Mouse (Mus musculus): Measurements from ENCODE around the gene Agap1.

Agap1 gene

DNA sequence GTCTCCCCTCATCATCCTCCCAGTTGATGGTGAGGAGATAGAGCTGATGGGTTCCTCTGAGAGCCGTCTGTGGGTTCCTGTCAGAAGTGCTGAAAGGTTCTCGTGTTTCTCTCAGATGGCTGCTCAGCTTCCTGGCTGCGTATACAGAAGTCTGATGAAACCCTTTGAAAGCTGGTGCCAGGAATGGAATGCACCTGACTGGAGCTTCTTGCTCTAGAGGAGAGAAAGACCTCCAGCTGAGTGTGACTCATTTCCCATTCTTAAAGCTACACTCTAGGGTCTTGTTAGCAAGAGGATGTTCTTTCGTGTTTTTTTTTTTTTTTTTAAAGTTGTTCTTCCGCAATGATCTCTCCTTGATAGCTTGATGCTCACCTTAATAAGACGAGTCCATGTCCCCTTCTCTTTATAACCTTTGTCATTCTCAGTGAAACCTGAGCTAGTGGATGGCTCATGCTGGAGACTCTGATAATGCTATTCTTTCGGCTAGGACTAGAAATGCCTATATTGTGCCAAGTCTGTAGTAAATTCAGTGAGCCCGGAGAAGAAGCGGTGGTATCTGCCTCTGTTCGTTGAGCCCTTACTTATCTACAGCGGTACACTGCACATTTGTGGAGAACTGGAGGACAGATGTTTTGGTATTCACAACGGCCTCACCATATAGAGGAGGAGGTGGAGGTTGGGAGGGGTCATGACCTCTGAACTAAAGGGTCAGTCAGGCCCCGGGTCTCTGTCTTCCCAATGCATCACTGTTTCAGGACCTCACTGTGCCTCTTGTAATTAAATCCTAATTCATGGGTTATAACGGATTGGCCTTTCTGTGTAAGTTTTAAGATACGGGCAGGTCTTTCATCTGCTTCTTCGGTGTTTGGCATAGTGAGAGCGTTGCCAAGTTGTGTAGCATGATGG lies 2.8 kb downstream of the Agap1 start:
- no peak for DNase-seq (ENCODE audit: low spot score)

DNA sequence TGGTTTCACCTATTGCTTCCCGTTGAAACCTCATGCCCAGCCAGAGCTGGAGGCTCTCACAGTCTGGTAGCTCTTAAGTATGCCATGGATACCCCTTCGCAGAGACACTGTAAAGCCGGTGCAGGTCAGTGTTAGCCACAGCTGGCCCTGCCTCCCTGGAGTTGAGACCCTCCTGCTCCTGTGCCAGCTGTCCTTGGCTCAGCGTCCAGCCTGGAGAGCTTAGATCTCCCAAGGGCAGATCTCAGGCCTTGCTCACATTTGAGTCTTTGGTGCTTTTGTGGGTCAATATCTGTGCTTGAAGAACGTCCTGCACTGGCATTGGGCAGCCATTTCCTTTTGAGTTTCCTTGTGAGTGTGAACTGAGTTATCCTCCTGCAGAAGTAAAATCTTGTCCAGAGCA lies 7.3 kb downstream of the Agap1 start:
- no peak for DNase-seq (ENCODE audit: low spot score)

DNA sequence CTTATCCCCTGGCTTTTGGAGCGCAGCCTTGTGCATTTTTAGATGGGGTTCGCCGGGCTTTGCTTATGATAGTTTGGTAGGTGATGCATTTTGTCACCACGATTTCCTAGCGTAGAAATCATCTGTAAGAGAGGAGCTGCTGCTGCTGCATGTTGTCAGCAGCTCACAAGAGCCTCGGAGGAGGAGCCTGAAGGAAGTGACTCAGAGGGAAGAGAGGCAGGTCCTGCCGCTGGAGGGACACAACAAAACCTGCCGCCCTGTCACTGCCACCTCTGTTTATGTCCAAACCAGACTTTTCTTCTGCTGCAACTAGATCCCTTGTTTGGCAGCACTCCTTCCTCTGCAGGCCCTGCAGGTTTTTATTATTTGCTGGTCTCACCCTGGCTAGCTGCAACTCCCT lies 8.5 kb downstream of the Agap1 start:
- DNase-seq (ENCODE audit: low spot score), result no peak

GRCm38 (mm10) chr1:89465417-89466002 lies 10.9 kb downstream of the Agap1 start:
- no peak for DNase-seq (ENCODE audit: low spot score)

GRCm38 (mm10) chr1:89467321-89468069 lies 12.9 kb downstream of the Agap1 start:
- DNase-seq (ENCODE audit: low spot score), result no peak

DNA sequence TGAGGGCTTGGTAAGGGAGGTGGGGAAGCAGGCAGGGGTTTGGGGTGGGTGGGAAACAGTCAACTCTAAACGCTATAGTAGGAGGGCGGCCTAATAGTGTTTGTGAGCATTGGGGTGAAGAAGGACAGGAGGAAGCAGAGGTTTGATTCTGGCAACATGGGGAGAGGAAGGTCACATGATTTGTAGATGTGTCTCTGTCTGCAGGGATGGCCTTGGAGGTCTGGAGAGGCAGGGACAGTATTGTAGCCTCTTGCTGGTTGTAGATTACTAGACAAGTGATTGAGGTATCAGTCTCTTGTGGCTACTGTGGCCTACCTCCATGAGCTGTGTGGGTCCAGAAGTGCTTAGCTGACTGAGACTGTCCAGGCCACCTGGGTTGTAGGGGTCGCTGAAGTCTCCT lies 13.5 kb downstream of the Agap1 start:
- DNase-seq (ENCODE audit: low spot score), result no peak

DNA sequence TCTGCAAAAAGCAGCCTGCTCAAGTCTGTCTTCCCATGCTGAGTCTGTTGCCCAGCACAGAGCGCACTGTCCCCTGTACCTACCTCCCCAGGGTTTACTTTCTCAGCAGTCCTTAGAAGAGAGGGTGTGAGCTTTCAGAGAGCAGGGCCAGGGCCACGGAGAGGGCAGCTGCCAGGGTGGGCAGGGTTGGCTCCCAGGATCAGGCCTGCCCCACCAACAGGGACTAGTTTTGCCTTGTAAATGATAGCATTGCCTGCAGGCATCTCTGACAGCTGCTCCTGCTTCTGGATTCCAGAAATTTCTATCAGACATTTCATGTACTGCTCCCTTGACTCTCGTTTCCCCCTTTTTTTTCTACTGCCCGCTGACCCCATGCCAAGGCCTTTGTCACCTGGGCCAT lies 16.8 kb downstream of the Agap1 start:
- DNase-seq (ENCODE audit: low spot score), result no peak

DNA sequence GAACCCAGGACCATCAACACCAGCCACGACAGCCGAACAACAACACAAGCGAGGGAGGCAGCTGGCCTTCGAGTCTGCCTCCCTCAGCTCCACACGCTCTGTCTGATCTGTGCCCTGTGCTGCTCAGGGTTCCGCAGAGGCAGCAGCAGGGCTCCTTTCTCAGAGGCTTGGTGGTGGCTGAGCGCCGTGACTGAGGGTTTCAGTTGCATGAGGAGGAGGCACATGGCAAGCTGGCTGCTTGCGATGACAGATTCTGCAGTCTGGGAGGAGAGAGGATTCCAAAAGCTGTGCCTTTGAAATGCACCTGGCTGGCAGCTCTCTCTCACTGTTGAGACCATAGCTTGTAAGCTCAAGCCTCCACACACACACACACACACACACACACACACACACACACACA lies 17.3 kb downstream of the Agap1 start:
- no peak for DNase-seq (ENCODE audit: low spot score)

GRCm38 (mm10) chr1:89473946-89474345 lies 19.3 kb downstream of the Agap1 start:
- DNase-seq (ENCODE audit: low spot score), result no peak

- DNase-seq (ENCODE audit: low spot score), result no peak
Observed at GRCm38 (mm10) chr1:89474853-89475252, 20.2 kb downstream of the Agap1 start.

- DNase-seq (ENCODE audit: low spot score), result no peak
Observed at GRCm38 (mm10) chr1:89477033-89477432, 22.4 kb downstream of the Agap1 start.

- no peak for DNase-seq (ENCODE audit: low spot score)
Observed at GRCm38 (mm10) chr1:89478571-89479460, 24.2 kb downstream of the Agap1 start.

- no peak for DNase-seq (ENCODE audit: low spot score)
Observed at GRCm38 (mm10) chr1:89481154-89481553, 26.5 kb downstream of the Agap1 start.

DNA sequence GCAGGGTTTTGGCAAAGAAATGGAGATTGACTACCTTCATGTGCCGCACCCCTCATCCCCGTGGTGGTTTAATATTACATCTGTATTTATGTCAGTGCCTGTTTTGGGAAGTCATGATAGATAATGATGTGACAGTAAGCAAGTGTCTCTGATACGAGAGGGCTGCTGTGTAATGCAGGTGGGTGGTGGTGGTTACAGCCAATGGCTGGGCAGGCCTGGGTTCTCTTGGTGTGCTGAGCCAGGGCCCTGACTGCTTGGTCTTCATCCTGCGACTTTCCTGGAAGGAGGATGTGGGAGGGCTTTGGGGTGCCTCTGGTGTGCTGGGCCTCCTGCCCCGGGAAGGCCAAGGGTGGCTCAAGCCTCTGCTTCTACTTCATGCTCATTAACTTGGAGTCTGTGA lies 28.2 kb downstream of the Agap1 start:
- DNase-seq (ENCODE audit: low spot score), result no peak

DNA sequence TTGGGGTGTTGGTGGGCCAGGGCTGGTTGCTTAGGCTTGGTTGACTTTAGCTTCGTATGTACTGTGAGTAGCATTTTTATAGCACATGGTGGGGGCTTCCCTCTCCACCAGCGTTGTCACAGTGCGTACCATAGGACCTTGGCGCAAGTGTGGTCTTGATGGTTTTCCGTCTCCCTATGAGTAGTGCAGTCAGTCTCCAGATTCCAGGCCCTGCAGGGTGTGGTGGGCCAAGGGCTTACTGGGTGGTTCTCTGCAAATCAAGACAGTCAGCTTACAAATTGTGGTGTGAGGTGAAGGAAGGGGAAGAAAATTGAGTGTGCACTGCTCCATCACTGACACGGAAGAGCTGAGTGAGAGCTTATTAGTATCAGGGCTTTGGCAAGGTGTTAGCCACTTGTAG lies 32.3 kb downstream of the Agap1 start:
- DNase-seq (ENCODE audit: low spot score), result no peak

- DNase-seq (ENCODE audit: low spot score), result no peak
Observed at GRCm38 (mm10) chr1:89489111-89489971, 34.7 kb downstream of the Agap1 start.

DNA sequence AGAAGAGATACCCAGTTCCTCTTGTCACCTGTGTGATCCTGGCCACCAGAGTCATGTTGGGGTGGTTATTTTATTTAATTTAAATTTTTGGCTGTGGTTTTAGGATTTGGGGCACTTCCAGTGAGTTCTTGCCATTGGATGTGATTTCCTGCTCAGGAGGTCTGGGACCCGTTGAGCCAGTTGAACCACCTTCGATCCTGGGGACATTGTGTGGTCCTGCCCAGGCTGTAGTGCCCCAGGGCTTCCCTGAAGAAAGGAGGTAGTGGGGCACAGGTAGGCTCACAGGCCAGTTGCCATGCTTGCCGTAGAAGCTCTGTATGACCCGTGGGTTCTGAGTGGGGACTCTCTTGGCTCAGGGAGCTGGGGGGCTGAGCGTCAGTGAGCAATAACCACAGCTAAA lies 38.6 kb downstream of the Agap1 start:
- DNase-seq (ENCODE audit: low spot score), result no peak

DNA sequence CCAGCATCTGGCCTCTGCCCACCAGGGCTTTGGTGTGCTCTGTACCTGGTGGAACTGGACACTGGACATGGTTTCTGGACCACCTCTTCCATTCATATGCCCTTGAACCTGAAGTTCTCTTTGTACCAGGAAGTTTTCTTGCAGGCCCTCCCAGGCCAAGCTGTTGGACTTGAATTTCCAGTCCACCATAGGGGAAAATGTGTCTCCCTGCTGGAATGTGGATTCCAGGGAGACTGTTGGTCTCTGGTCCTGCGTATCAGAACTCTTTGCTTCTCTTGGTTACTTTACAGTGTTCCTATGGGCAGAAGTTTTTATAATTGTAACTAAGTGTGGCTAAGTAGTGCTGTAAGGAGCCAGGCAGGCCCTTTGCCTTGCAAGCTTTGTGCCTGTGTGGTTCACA lies 40.2 kb downstream of the Agap1 start:
- no peak for DNase-seq (ENCODE audit: low spot score)

GRCm38 (mm10) chr1:89496204-89496603 lies 41.6 kb downstream of the Agap1 start:
- no peak for DNase-seq (ENCODE audit: low spot score)

DNA sequence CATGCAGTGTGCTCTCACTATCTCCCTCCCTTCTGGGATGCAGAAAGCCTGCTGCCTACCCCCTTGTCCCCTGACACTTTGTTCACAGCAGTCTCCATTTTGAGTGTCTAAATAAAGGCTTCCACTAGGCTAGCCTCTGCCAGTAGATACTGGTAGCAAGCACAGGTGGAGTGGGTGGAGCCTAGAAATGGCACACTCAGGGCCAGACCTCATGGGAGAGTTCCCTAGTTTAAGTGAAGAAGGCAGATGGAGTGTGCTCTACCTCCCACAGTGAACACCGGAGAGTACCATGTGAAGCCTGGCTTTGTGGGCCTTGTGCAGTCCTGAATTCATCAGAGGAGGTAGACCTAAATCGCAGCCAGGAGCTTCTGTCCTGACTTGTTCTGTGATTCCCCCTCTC lies 46.3 kb downstream of the Agap1 start:
- no peak for DNase-seq (ENCODE audit: low spot score)

GRCm38 (mm10) chr1:89501346-89501745 lies 46.7 kb downstream of the Agap1 start:
- no peak for DNase-seq (ENCODE audit: low spot score)
